ENCODE assay signal across 8 mouse cellular contexts in the genomic region with DNA sequence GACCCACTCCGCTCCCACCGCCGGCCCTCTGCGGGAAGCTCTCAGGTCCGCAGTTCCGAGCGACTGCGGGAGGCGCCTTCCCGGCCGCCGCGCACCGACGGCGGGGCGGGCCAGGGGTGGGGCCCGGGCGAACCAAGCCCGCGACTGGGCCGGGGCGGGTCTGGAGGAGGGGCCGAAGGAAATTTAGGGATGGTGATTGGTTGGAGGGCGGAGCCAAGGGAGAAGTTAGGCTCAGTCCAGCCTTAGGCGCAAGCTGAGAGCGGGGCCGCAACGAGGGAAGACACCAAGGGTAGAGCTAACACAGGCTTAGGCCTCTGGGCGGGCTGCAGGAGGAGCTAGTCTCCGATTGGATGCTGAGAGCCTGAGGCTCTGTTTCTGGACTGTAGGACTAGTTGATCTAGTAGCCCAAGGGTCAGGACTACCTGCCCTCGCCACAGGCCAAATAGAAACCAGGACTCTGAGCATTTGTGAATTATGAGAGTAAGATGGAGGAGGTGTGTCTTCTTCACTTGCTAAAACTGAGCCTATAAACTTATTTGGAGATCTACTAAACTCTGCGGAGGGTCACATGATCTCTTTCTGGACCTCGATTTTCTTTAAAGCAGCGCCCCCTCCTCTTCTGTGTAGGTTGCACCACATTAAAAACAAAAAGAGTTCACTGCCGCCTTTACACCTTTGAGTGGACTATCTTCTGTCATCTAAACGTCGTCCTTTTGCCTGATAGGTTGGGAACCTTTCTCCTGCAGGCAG. TPM values are rescaled to one million over a fixed set of nuclear protein-coding genes. Genes with fewer than 3 reads are reported as not detected.
DNase-seq lines count a peak whose midpoint lies in the region; ATAC-seq lines count a peak whose summit lies in the region.

Gnai2 (minus strand) TSS at position 89 of the 750 bp plus-strand sequence.

- H3K4me2 ChIP-seq in heart, embryonic 13.5 days, result peak within 1 kb of the TSS; percentile 78
- peak within 1 kb of the TSS; percentile 97 for H3K4me2 ChIP-seq in liver, embryonic 12.5 days
- H3K4me2 ChIP-seq in stomach, embryonic 16.5 days (ENCODE audit: low read depth, low read length), result peak within 1 kb of the TSS; percentile 99

- H3K4me3 ChIP-seq in brown adipose tissue, adult 24 weeks (ENCODE audit: insufficient read depth, low read depth, low read length), result peak within 1 kb of the TSS; percentile 77
- peak within 1 kb of the TSS; percentile 84 for H3K4me3 ChIP-seq in heart, embryonic 13.5 days
- peak within 1 kb of the TSS; percentile 85 for H3K4me3 ChIP-seq in liver, embryonic 12.5 days
- peak within 1 kb of the TSS; percentile 85 for H3K4me3 ChIP-seq in stomach, embryonic 16.5 days (replicated peaks; ENCODE audit: low read length)

- ATAC-seq in heart, embryonic 13.5 days (ENCODE audit: extremely low read depth, insufficient number of reproducible peaks, low FRiP score, low TSS enrichment), result peak; percentile 93
- ATAC-seq in liver, embryonic 12.5 days, result peak; percentile 94
- peak; percentile 96 for ATAC-seq in stomach, embryonic 16.5 days (ENCODE audit: insufficient read depth, low FRiP score)

- WGBS in heart, embryonic 13.5 days, result 4% methylated on average over 38 of the region's 38 CpGs
- WGBS in liver, embryonic 12.5 days (ENCODE audit: insufficient replicate concordance), result 2% methylated on average over 38 of the region's 38 CpGs
- WGBS in stomach, embryonic 16.5 days, result 3% methylated on average over 38 of the region's 38 CpGs

- peaks cover 16% of the 10 kb centered on the region; the same call in 1 of the 2 replicates for H3K36me3 ChIP-seq in heart, embryonic 13.5 days
- peaks cover 17% of the 10 kb centered on the region for H3K36me3 ChIP-seq in liver, embryonic 12.5 days
- no peaks in the 10 kb centered on the region for H3K36me3 ChIP-seq in stomach, embryonic 16.5 days (ENCODE audit: control insufficient read depth, insufficient read depth, low read length)

- peak within 1 kb of the TSS; percentile 95 for H3K27ac ChIP-seq in brown adipose tissue, adult 24 weeks (replicated peaks; ENCODE audit: low read depth, low read length)
- peak within 1 kb of the TSS; percentile 96 for H3K27ac ChIP-seq in heart, embryonic 13.5 days (replicated peaks)
- H3K27ac ChIP-seq in liver, embryonic 12.5 days, result peak within 1 kb of the TSS; percentile 91
- H3K27ac ChIP-seq in stomach, embryonic 16.5 days (ENCODE audit: low read length), result peak within 1 kb of the TSS; percentile 93

- DNase-seq in CD4-positive helper T cell, adult 2 months (ENCODE audit: low read depth, low spot score), result peak; percentile 95
- DNase-seq in fat pad, adult 2 months (ENCODE audit: extremely low read depth, low read depth, low spot score), result peak; percentile 47
- peak; percentile 97 for DNase-seq in kidney, postnatal 10 days
- peak; percentile 95 to 96 for DNase-seq in natural killer cell, adult 2 months (ENCODE audit: low spot score in 2 of 2)

- H3K27me3 ChIP-seq in heart, embryonic 13.5 days (replicated peaks), result no peaks in the 10 kb centered on the region
- no peaks in the 10 kb centered on the region for H3K27me3 ChIP-seq in liver, embryonic 12.5 days (replicated peaks)
- no peaks in the 10 kb centered on the region for H3K27me3 ChIP-seq in stomach, embryonic 16.5 days (ENCODE audit: control insufficient read depth, insufficient read depth, low read length)

- H3K4me1 ChIP-seq in brown adipose tissue, adult 24 weeks (ENCODE audit: control insufficient read depth, insufficient read depth, insufficient read length, low read length), result peaks cover 19% of the 10 kb centered on the region
- H3K4me1 ChIP-seq in heart, embryonic 13.5 days, result peaks cover 53% of the 10 kb centered on the region
- peaks cover 68% of the 10 kb centered on the region for H3K4me1 ChIP-seq in liver, embryonic 12.5 days
- H3K4me1 ChIP-seq in stomach, embryonic 16.5 days (ENCODE audit: control insufficient read depth, insufficient read depth, low read length), result peaks cover 34% of the 10 kb centered on the region

- no peaks in the 10 kb centered on the region for H3K9me3 ChIP-seq in heart, embryonic 13.5 days
- H3K9me3 ChIP-seq in liver, embryonic 12.5 days (replicated peaks), result no peaks in the 10 kb centered on the region
- H3K9me3 ChIP-seq in stomach, embryonic 16.5 days (replicated peaks; ENCODE audit: control insufficient read depth, low read length), result no peaks in the 10 kb centered on the region

- H3K9ac ChIP-seq in heart, embryonic 13.5 days, result peak within 1 kb of the TSS; percentile 95
- peak within 1 kb of the TSS; percentile 93 for H3K9ac ChIP-seq in liver, embryonic 12.5 days
- H3K9ac ChIP-seq in stomach, embryonic 16.5 days (ENCODE audit: low read length), result peak within 1 kb of the TSS; percentile 94

RNA-seq across cellular contexts. Expression of gene Gnai2, which starts in this region (rescaled TPM):
- polyA plus RNA-seq in brown adipose tissue, adult 24 weeks (2012; ENCODE audit: insufficient read depth, insufficient read length, missing spikeins), result 87.2 and 112 TPM in 2 replicates
- 387 and 392 TPM in 2 replicates for polyA plus RNA-seq in heart, embryonic 13.5 days (2015; fragmentation: Nextera tagmentation; extraction: Ambion mirVana)
- polyA plus RNA-seq in liver, embryonic 12.5 days (2016; fragmentation: Nextera tagmentation; extraction: Ambion mirVana), result 206 and 210 TPM in 2 replicates
- polyA plus RNA-seq in stomach, embryonic 16.5 days (2015; fragmentation: Nextera tagmentation; extraction: Ambion mirVana), result 308 and 311 TPM in 2 replicates

Comparison
In these comparisons a context has a peak if more than half of its experiments do, and no peak if none do; other contexts are left out.
1. Peak in every context shown above with its lines: DNase-seq, ATAC-seq, H3K4me3 ChIP-seq and H3K27ac ChIP-seq.
2. DNase-seq: peak in every context shown above with its lines; median percentile 97 in kidney, postnatal 10 days; 96 in natural killer cell, adult 2 months; 95 in CD4-positive helper T cell, adult 2 months; 47 in fat pad, adult 2 months.